Mouse (Mus musculus): ENCODE measurements at regions not wholly inside any gene's neighbourhood (a gene's known extent, or its start where the extent isn't known, plus 50 kb on each side); places are given as distances from the start of the nearest gene placed in this dataset.

DNA sequence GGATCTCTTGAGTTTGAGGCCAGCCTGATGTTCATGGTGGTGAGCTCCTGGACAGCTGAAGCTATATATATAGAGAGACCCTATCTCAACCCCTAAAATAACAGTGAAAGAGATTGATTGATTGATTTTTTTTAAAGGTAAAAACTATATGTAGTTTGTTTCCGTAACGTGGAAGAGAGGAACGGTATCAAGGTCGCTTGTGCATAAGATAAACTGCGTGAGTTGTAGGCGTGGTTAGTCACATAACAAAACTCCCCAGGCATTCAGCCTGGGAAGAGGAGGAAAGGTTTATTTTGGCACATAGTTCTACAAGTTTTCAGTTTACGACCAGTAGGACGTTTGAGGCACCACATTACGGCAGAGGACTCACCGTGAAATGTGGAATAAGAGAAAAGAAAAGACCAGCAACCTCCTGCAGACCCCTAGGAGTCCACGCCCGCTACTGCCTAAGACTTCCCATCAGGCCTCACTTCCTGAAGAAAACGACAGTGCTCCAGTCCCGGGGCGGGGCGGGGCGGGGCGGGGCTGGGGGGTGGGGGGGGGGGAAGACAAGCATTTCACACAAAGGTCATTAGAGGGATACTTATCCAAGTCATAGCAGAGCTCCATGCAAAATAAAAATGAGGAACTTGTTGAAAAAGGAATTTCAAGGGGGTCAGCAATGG, 139.1 kb upstream of the Serp2 start:
- intact Hi-C loops (cut with DNase I) = loop anchor here (5.0 to 10.0 kb wide), 2 partner anchors 64 to 179 kb away; no protein-coding TSS in a partner anchor
- DNase-seq = no peak

DNA sequence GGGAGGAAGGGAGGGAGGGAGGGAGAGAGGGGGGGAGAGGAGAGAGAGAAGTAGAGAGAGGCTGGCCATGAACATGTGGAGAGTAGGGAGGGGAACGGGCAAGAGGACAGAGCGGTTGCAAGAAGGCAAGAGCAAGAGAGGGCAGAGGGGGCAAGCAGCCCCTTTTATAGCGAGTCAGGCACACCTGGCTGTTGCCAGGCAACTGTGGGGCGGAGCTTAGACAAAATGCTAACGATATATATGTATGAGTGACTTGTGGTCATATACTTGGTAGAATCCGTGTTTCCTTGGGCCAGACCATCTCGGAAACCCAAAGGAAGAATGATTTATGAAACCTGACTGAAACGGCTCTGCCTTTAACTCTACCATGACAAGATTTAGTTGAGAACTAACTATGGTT, 138.2 kb upstream of the Serp2 start:
- DNase-seq = no peak
- intact Hi-C loops (cut with DNase I) = loop anchor here (5.0 to 10.0 kb wide), 2 partner anchors 63 to 180 kb away; no protein-coding TSS in a partner anchor

DNA sequence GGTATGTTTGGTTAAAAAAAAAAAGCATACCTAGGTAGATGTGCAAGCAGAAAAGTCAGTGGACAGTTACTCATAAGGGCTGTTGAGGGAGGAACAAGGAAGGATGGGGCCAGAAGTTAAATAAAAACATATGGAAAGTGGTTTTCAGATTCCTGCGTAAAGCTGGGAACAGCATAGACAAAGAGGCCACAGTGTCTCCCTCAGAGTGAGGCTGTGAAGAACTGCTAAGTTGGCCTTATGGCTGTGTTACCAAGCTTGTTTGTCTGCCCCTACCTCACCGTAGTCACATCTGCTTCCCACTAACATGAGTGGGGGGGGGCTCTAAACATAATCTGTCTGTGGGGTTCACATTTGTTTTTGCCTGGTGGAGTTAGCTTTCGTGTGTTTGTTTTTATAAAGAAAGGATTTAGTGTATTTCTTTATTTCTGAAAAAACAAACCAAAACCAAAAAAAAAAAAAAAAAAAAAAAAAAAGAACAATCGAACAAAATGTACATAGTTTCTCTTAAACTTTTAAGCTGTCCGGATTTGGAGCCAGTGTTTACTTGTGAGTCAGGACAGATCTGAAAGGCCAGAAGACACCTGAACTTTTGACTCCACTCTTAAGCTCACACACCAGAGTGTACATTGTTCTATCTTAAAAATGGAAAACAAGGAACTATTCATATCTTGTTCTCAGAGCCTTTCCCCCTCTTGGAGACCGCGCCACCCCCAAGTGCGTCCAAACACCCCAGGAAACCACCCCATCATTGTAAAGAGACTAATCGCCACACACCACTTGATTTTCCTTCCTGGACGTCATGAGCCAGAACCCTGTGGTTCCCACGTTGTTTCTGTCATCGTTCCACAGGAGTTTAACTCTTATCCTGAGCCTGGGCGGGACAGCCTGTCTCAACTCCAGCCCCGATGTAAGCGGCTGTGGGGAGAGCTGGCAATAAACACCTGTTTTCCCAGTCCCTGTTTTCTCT, 136.9 kb upstream of the Serp2 start:
- DNase-seq = peak in 1 of 2 experiments; percentile 50
- intact Hi-C loops (cut with DNase I) = loop anchor here (10.0 kb wide), 1 partner anchor 181 kb away; no protein-coding TSS in a partner anchor

DNA sequence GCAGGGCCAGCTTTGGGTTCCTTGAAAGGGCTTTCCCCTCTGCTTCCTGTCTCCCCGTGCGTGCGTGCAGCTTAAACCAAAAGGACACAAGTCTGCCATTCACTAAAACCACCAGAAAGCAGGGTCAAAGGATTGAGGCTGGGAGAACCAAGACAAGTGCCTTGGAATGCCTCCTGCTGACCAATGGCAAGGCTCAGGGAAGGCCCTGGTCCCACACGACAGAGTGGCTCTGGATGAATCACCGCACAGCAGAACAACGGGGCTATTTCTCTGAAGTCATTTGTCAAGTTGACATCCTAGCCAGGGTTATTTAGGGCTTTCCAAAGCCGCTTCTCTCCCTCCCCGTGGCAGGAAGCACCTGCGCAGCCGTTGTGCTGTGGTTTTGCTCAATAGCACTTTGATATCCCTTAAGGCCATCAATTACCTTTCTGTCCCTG, 131.3 kb upstream of the Serp2 start:
- DNase-seq = peak in 1 of 2 experiments; percentile 38
- intact Hi-C loops (cut with DNase I) = no loop called here

DNA sequence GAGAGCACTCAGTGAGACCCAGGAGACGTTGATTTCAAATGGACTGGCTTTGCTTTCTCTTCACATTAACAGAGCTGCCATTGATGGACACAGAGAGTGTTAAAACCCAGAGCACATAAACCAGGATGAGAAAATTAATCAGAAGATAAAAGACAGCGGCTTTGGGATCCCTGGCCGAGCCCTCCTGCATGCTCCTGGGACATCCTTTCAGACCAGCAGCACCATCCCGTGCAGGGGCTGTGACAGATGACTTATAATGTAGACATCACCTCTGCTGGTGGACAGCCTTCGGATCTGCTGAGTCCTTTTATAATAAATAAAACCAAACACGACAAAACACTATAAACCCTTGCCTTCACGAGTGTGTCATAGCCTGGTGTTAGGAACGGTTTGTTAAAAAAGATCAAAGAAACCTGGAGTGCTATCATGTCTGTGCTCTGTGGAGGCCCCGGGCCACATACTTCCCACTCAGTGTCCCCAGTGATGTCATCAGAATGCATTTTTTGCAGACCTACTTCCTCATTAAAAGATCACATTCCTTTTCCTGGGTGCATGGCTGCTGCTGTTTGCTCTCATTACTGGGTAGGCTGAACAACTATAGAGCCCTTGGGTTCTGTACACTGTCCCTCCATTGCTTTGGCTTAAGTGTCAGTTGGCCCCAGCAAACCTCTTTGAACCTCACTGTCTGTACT, 130.2 kb upstream of the Serp2 start:
- no peak for DNase-seq
- intact Hi-C loops (cut with DNase I) = no loop called here

DNA sequence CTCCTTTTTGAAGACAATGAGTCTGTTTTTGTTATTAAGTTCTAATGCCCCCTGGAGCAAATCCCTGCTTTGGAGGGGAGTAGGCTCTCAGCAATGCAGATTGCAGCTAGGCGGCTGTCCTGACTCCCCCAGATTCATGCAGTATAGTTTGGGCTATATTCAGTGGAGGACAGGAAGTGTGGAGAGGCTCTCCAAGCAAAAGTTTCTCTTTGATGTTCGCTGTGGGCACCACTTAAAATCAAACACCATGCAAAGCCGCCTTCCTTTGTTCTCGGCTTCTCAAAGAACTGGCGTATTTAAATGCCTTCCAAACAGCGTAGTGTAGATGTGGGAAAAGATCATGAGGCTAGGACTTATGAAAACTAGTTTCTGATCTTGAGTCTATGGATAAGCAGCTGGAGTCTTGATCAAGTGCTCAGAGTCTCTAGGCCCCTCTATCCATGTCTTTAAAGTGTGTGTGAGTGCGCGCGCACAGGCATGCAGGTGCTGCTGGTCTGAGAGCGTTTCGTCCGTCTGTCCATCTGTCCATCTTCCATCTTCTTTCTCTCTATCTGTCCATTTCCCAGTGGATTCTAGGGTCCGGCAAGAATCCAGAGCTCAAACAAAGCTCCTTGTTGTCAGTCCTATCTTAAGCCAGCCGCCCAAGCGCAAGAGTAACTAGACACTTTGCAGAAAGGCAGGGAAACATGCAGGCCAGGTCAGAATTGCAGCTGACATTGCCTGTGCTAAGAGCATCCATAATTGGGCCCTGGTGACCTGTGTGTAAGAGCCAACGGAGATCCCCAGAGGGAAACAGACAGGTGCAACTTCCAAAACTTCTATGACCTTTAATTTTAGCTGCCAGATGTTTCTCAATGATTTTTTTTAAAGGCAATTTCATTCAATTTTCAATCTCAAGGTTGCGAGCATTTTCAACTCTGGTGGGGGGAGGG, 129.4 kb upstream of the Serp2 start:
- intact Hi-C loops (cut with DNase I) = no loop called here
- DNase-seq = no peak

DNA sequence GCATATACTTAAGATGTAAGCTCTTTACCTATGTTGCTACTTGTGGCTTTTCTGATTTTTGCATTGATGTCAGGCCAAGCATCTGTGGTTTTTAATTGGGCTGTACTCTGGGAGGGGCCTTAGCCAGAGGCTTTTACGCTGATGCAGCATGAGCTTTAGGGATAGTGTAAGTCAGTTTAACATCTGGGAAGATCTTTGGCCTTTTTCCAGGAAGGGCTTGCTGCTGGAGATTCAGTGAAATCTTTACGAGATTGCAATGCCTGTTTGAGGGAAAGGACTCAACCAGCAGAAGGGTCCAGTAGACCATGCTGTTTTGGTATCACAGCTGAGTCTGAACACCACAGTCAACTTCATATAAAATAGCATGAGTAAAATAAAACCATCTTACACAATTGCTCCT, 127.6 kb upstream of the Serp2 start:
- DNase-seq = no peak
- intact Hi-C loops (cut with DNase I) = no loop called here

DNA sequence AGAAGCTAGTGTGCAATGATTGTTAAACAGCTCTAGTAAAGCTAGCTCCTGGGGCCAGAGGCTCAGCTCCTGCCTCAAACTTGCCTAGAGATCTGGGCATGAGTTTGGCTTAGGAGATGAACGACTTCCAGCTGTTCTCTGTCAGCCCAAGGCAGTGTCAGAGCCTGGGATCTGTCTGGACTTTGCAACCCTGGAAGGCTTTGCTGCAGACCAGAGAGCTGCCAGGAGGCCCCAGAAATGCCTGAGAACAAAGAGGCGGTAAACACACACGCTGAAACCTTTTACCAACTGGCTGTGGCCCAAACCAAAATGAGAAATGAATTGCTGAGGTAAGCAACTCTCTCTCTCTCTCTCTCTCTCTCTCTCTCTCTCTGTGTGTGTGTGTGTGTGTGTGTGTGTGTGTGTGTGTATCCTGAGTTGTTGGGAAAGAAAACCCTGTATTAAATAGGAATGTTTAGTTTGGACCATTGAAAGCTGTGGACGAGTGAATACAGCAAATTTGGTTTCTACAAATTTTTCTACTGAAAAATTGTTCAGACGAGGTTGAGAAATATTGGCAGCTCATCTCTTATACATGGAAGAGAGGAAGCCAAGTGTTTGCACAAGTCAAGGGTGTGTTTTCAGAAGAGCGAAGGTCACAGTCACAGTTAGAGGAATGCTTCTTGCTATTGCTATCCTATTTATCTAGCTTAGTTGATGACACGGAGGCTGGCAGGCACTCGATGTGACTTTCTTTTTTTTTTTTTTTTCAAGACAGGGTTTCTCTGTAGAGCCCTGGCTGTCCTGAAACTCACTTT, 125.1 kb upstream of the Serp2 start:
- intact Hi-C loops (cut with DNase I) = no loop called here
- peak; percentile 72 to 75 for DNase-seq

DNA sequence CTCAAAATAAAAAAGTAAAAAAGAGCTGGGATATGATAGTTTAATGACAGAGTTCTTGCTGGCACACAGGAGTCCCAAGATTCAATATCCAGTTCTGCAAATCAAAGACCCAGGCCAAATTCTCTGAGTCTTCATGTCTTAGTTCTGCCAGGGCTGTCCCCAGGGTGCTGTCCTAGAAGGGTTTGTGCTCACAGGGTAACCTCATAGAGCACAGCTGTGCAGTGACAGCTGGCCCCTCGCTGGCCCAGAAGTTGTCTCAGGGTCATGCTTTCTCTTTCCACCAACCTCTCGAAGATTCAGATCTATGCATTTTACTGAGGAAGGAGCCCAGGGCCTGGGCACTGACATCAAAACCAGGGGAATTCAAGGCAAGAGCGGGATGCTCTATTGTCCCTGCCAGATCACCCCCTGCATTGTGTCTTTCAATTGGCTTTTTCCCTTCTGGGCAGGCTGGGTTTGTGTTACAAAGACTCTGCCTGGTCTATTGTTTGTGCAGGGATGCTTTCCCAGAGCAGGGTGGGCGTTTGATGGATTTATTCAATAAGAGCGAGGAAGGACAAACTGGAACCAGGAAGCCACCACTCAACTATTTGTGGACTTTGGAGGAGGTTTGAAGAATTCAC, 121.9 kb upstream of the Serp2 start:
- DNase-seq = no peak
- intact Hi-C loops (cut with DNase I) = no loop called here

DNA sequence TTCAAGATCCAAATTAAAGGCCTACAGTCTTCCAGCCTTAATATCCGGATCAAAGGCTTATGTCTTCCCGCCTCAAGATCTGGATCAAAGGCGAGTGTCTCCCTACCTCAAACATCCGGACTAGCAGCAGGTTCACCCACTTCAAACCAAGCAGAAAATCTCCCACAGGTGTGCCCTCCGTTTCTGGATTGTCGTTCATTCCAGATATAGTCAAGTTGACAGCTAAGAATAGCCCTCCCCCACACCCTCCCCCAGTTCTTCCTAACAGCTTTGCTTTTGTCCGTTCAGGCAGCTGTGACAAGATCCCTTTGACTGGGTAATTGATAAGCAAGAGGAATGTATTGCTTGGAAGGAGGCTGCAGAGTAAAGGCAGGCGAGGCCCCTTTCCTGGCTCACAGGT, 118.3 kb upstream of the Serp2 start:
- intact Hi-C loops (cut with DNase I) = no loop called here
- DNase-seq = no peak

DNA sequence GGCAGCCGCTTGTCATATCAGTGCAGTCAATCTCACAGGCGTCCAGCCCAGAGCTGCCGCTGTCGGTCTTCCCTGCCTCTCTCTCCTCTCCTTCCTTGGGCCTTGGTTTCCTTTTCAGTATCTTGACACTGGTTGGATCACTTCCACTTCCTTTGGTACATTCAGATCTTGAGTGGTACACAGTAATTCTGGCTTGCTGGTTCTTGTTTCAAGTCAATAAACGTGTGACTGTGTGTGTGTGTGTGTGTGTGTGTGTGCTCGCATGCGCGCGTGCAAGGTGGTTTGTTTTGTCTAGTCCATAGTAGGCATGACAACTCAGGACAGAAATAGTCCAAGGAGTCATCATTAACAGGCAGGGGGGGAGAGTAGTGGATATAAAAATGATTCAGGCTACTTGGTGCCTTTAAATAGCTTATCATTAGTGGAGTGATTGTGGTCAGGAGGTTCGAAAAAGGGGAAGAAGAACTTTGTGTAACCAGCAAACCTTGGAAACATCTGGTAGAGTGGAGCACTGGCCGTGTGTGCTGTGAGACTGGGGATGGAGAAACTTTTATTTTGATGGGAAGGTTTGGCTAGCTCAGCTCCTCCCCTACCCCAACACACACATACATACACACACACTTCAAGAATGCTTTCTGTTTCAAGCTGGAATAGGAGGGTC, 117.1 kb upstream of the Serp2 start:
- DNase-seq = peak; percentile 37 to 40
- intact Hi-C loops (cut with DNase I) = no loop called here

DNA sequence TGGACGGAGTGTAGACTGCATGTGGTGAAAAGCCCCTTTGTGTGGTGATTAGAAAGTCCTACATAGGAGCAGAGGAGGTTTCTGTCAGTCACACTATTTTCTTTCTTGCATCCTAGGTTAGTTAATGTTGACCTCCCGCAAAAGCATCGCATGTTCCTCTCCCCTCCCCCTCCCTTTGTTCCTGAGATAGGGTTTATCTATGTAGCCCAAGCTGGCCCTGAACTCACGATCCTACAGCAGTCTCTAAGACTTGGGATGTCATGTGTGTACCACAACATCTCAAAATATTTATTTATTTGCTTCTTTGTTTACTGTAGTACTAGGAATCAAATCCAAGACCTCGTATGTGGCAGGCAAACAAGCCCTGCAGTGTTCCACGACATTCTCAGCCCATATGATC, 116.2 kb upstream of the Serp2 start:
- DNase-seq = no peak
- intact Hi-C loops (cut with DNase I) = no loop called here

DNA sequence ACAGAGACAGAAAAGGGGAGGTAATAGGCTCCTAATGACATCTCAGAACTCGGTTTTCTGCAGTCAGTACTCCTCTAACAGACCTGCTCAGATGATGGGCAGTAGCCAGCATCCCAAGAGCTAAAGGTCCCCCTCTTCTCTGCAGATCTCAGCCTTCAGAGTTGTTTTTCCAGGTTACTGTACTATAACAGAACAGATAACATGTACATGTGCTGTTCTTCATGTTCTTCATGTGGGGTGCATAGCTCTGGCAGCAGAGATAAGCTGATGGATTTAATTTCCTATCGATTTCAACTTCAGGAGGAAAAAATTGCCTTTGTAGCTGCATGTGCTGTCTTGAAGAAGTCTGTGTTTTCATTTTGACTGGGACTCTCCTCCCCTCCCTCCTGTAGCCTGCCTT, 115.8 kb upstream of the Serp2 start:
- intact Hi-C loops (cut with DNase I) = no loop called here
- no peak for DNase-seq

DNA sequence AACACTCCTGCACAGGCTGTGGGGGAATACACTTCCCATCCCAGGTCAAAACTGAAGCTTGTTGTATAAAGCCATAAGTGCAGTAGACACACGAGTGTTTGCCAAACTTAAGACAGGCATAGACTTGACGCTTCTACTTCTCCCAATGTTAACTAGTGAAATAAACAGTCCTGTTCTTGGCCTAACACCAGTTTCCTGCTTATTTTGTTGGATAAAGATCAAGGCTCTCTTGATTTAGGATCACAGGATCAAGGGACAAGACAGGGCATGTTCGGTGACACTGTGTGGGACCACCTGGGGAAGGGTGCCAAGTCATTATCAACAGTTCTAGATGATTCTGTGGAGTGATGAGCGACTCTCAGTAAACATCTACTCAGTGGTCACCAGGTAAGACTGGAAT, 114.3 kb upstream of the Serp2 start:
- intact Hi-C loops (cut with DNase I) = no loop called here
- DNase-seq = no peak

DNA sequence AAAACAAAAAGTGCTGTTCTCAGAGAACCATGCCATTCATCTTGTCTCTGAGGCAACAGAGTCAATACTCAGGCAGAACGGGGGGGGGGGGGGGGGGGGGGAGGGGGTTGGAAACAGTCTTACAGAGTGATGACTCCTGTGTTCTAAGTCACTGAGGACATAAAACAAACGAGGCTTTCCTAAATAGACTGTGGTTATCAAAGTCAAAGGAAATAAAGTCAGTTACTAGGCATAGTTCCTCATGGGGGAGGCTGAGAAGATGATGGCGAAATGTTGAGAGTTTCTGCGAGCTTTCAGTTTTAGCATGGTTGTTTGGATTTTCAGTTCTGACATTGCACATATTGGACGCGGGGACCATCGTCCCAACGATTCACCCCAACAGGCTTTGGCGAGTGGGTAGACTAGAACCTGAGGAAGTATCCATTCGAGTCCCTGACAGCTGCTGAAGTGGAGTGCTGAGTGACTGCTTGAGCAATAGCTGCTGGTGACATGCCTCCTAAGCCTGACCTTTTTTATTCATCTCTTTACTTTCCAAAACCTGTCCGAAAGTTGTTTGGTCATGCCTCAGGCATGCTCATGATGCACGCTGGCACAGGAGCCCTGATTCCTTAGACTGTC, 109.2 kb upstream of the Serp2 start:
- intact Hi-C loops (cut with DNase I) = no loop called here

DNA sequence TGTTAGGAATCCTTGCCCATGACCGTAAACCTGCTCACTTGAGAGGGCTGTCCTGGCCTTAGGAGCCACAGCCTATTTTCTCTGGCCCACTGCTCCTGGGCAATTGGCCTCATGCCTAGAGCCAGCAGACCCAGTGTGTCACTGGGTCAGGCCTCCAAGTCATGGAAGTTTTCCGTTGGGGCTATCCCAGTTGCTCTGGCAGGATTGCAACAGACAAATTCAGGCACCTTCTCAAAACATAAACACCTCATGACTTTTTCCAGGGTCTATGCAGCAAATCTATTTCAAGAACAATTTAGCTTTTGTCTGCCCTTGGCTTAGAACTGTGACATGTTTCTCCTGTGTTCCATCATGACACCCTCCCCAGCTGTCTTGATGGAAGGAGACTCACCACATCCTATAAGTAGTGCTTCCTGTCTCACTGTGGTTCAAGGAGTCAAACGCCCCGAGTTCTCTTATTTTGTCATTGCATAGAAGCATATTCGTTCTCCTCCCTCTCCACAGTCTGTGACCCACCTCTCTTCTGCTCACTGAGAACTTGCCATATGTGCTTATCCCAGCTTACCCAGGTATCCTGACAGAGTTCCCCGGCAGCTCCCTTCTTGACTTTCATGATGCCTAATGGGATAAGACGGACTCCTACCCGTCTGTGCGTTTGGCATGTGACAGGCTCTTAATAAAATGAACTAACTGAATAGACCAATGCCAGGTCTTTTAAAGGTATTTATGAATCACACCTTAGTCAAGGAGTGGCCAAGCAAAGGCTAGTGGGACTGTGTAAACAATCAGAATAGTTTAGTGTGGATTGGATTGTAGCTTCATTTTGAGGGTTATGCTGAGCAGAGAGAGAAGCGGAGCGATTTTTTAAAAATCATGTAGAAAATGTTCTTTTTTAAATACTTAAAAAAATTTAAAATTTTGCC, 108.2 kb upstream of the Serp2 start:
- intact Hi-C loops (cut with DNase I) = no loop called here
- peak in 1 of 2 experiments; percentile 33 for DNase-seq

More for the DNA sequence above, 109.2 kb upstream of the Serp2 start:
- DNase-seq = no peak

DNA sequence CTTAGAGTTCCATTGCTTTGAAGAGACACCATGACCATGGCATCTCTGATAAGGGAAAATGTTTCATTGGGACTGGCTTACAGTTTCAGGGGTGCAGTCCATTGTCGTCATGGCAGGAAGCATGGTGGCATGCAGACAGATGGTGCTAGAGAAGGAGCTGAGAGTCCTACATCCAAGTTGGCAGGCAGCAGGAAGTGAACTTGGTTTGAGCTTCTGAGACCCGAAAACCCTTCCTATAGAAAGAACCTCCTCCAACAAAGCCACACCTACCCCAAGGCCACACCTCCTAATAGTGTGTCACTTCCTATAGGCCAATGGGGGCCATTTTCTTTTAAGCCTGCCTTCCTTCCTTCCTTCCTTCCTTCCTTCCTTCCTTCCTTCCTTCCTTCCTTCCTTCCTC, 107.1 kb upstream of the Serp2 start:
- intact Hi-C loops (cut with DNase I) = no loop called here
- DNase-seq = no peak
